Mouse (Mus musculus) C2C12 (cell line): ENCODE data around the gene Nat8f5. TPM values are rescaled to one million over a fixed set of nuclear protein-coding genes. Genes with fewer than 3 reads are reported as not detected.

Source experiments
- microRNA-seq: library from miRNA; unstranded; fragments of <30 nt; microRNA quantifications from one replicate; pipeline ENCODE4, GENCODE M21; 2019; ENCODE audit warnings: borderline microRNAs expressed
- polyA plus RNA-seq: library from polyadenylated mRNA; unstranded; fragments of >200 nt; fragmentation: generic; extraction: Trizol; gene quantifications from one replicate; pipeline ENCODE4 v1.2.1, GENCODE M21; 2012; ENCODE audit warnings: missing spikeins

Gene Nat8f5
- polyA plus RNA-seq, 1 experiment = not detected

Small RNAs within 50 kb of the gene (microRNA-seq; reads per million reads assigned to microRNA genes)
- not detected for gene Mir6375

Other genes starting within 250 kb of the Nat8f5 start
- 1.4 TPM for gene Alms1, start 233.4 kb downstream of the Nat8f5 start, polyA plus RNA-seq
- gene Nat8f7, start 107.8 kb downstream of the Nat8f5 start, polyA plus RNA-seq = not detected
- gene Nat8f3, start 55.2 kb downstream of the Nat8f5 start, polyA plus RNA-seq = not detected
- not detected for gene Nat8f6, start within 50 bp of the Nat8f5 start, polyA plus RNA-seq
- not detected for gene Nat8, start 11.1 kb upstream of the Nat8f5 start, polyA plus RNA-seq
- not detected for gene Nat8f2, start 48.2 kb upstream of the Nat8f5 start, polyA plus RNA-seq
- gene Nat8f4, start 83.9 kb upstream of the Nat8f5 start, polyA plus RNA-seq = 0.04 TPM
- gene Tprkb, start 90.9 kb upstream of the Nat8f5 start, polyA plus RNA-seq = 25.6 TPM
- 1.8 TPM for gene Nat8f1, start 94.7 kb upstream of the Nat8f5 start, polyA plus RNA-seq
- gene Dusp11, start 140.7 kb upstream of the Nat8f5 start, polyA plus RNA-seq = 14.5 TPM
- 0.05 TPM for gene Figla, start 195.2 kb upstream of the Nat8f5 start, polyA plus RNA-seq
- gene Add2, start 207.7 kb upstream of the Nat8f5 start, polyA plus RNA-seq = 6.7 TPM